Mouse (Mus musculus): Measurements from ENCODE around the gene Ifna6.

- TF ChIP-seq CTCF (IDR thresholded peaks at IDR 0.05; ENCODE audit: low read depth) (no peak), EP300 (IDR thresholded peaks at IDR 0.05; ENCODE audit: low read depth) (no peak)
These were observed 37.9 kb downstream of the Ifna6 start for GRCm38 (mm10) chr4:88865011-88865569.

Measured in heart, postnatal 0 days (tissue).